Mouse (Mus musculus) NIH3T3 (cell line): ENCODE data around the gene Mipep.

Experiments
- DNase-seq: peaks from one replicate; pipeline ENCODE4 v3.0.0-alpha.2; 2012; ENCODE audit warnings: low read depth

Gene Mipep

GRCm38 (mm10) chr14:60784427-60785315 lies at the start of gene Mipep:
TSS of gene Mipep (plus strand) at chr14:60784573.
- DNase-seq: peak; percentile 90

DNA sequence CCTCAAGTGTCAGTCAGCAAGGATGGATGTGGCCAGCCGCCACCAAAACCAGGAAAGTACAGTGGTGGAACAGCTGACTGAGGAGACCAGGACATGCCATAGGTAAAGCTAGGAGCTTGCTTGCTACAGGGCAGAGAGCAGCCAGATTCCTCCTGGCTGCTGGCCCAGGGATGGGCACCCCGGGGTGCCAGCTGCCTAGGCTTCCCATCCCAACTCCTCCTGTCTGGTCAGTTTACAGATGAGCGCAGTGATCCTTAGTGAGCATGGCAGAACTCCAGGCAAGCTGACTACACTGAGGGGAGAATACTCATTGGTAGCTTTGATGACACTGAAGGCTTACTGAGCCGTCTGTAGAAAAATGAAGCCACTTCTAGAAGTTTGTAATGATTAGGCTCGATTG lies 49.2 kb upstream of the Mipep start:
- DNase-seq: no peak

- no peak for DNase-seq
These were observed 48.4 kb upstream of the Mipep start for GRCm38 (mm10) chr14:60735848-60736547.

- DNase-seq: no peak
These were observed 47.7 kb upstream of the Mipep start for GRCm38 (mm10) chr14:60736591-60737192.

GRCm38 (mm10) chr14:60737202-60737611 lies 47.2 kb upstream of the Mipep start:
- no peak for DNase-seq

DNA sequence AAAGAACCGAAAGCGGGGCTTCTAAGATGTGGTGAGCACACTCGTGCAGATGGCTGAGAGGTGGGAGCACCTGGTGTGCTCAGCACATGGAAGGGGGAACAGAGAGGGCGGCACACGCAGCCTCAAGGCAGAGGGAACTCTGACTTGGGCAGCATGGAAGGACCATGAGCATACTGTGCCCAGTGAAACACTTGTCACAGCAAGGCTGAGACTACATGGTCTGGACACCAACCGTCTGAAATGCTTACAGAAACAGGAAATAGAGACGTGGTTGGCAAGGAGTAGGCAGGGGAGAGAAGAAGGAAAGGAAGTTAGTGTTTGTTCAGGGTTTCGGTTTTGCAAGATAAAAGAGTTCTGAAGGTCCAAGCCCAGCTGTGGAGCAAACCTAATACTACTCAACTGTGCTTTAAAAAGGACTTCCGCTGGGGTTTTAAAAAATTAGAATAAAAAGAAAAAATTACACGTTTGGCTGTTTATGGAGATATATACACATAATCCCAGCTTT lies 45.9 kb upstream of the Mipep start:
- no peak for DNase-seq

- DNase-seq: no peak
These were observed 45.2 kb upstream of the Mipep start for GRCm38 (mm10) chr14:60739155-60739554.

- no peak for DNase-seq
These were observed 44.8 kb upstream of the Mipep start for GRCm38 (mm10) chr14:60739616-60740015.

- DNase-seq: no peak
These were observed 43.9 kb upstream of the Mipep start for GRCm38 (mm10) chr14:60740507-60740906.

DNA sequence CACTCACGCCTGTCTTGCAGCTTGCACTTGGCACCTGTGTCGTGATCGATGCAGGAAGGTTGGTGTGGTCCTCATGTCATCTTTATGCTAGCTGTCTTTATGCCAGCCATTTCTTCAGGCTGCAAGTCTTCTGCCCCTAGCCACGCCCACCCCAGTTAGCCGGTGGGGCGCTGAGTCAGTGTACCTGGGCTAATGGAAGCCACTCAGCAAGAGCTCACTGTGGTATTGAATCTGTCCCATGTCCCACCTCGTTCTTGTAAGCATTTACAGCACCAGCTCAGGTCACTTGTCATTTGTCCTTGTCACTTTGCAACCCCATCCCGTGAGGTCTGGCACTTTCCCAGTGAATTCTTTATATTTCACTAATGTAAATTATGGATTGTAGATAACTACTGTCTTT lies 43.3 kb upstream of the Mipep start:
- DNase-seq: no peak

GRCm38 (mm10) chr14:60741490-60741981 lies 42.8 kb upstream of the Mipep start:
- DNase-seq: no peak

GRCm38 (mm10) chr14:60743681-60744080 lies 40.7 kb upstream of the Mipep start:
- DNase-seq: no peak

DNA sequence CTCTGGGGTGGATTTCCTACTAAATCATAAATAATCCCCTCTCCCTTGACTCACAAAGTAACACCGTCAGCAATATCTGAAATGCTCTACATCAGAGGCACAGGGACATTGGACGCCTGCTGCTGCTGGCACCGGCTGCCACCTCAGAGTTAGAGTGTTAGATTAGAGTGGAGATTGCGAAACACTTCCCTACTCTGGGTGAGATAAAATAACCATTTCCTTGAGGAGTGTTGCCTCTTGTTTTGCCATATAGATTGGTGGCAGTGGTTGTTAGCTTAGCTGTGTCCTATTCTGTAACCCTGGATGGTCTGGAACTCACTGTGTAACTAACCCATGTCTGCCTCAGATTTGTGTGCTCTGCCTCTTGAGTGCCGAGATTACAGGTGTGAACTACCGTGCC lies 39.2 kb upstream of the Mipep start:
- no peak for DNase-seq

DNA sequence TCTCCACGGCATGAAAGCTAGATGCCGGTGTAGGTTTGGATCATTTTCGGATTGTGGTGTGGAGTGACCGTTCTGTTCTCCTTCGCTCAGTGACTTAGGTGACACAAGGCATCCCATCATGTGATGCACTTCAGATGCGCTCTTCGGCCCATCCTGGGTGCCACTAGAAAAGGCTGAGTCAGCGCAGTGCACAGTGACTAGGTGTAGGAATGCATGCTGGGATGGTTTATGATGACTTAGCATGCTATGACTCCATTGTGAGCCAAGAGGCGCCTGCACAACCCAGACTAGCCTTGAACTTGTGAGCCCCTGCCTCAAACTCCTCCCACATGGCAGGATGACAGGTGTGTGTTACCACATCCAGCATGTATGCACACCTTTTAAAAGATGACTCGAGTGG lies 38.2 kb upstream of the Mipep start:
- no peak for DNase-seq

DNA sequence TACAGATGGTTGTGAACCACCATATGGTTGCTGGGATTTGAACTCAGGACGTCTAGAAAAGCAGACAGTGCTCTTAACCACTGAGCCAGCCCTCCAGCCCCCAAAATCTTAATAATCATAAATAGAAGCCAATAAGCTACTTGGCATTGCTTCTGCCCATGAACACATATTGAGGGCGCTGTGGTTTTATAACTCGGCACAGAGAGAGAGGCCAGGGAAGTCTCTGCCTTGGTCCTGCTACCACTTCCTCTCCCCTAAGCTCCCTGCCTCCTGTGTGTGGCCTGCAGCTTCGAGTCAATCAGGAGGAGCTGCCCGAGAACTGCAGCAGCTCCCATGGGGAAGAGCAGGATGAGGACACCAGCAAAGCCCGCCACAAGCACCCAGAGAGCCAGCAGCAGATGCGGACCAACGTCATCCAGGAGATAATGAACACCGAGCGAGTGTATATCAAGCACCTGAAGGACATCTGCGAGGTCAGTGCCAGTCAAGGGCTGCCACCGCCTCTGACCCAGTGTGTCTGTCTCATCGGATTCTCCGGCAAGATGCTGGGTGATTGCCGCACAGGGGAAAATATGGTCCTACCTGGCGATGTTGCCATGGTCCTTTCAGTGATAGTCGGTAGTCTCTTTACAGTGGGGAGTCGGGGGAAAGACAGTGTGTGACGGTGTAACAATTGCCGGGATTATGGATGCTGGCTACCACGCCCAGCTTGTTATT lies 37.1 kb upstream of the Mipep start:
- no peak for DNase-seq

DNA sequence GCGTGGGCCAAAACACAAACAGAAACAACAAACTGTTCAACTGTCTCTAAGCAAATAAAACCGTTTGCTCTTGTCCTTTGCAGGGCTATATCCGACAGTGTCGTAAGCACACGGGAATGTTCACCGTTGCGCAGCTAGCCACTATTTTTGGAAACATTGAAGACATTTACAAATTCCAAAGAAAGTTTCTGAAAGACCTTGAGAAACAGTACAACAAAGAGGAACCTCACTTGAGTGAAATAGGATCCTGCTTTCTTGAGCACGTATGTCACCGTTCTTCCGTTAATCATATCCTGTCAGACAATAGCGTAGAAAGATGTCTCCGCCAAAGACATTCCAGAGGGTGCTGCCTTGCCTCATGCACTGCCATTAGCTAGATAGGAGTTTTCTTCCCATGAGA lies 34.5 kb upstream of the Mipep start:
- DNase-seq: no peak

GRCm38 (mm10) chr14:60751581-60751980 lies 32.8 kb upstream of the Mipep start:
- no peak for DNase-seq

GRCm38 (mm10) chr14:60752892-60753800 lies 31.2 kb upstream of the Mipep start:
- no peak for DNase-seq

- no peak for DNase-seq
These were observed 30.6 kb upstream of the Mipep start for GRCm38 (mm10) chr14:60753801-60754126.

DNA sequence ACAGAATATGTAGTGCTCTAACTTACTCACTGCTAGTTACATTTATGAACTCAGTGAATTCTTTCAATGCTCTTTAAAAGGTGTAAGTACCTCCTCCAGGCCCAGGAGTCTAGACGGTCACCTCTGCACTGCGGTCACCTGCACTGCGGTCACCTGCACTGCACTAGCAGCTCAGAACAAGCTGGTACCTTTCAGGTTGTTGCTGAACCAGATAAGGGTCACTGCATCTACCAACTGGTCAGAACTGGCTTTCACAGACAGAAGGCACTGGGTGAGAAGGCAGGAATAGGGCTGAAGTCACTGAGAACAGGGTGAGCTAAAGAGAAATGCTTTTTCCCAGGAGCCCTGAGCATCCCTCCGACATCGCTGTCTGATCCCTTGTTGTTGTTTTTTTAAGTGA lies 29.7 kb upstream of the Mipep start:
- DNase-seq: no peak

DNA sequence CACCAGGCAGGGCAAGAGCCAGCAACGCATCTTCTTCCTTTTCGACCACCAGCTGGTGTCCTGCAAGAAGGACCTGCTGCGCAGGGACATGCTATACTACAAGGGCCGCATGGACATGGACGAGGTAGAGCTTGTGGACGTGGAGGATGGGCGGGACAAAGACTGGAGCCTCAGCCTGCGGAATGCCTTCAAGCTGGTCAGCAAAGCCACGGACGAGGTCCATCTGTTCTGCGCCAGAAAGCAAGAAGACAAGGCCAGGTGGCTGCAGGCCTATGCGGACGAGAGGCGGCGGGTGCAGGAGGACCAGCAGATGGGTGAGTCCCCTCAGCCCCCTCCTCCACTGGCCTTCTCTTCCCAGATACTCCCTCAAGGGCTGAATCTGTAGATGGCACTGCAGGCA lies 28.1 kb upstream of the Mipep start:
- DNase-seq: no peak
